Mouse (Mus musculus) midbrain, embryonic 10.5 days (tissue): ENCODE results near the gene Kera. TPM values are rescaled to one million over a fixed set of nuclear protein-coding genes. Genes with fewer than 3 reads are reported as not detected.
A peak's percentile ranks its signal among the peaks of the same experiment; 100 is the strongest.

Source experiments
- DNase-seq: peaks from one replicate; pipeline ENCODE4 v3.0.0-alpha.2; 2017; ENCODE audit warnings: low spot score
- H3K27ac ChIP-seq: fragments of 300-500 bp; sonication (generic); replicated peaks from 2 replicates; pipeline ENCODE4 v1.5.1; 2016; ENCODE audit warnings: mild to moderate bottlenecking
- H3K27me3 ChIP-seq: fragments of 300-500 bp; sonication (generic); 2 replicates; pipeline ENCODE4 v1.6.1; 2016; ENCODE audit warnings: low read depth, mild to moderate bottlenecking; ENCODE audit not compliant: poor library complexity, severe bottlenecking
- H3K36me3 ChIP-seq: fragments of 300-500 bp; sonication (generic); 2 replicates; pipeline ENCODE4 v1.6.1; 2016; ENCODE audit warnings: mild to moderate bottlenecking, moderate library complexity
- H3K4me1 ChIP-seq: fragments of 300-500 bp; sonication (generic); 2 replicates; pipeline ENCODE4 v1.6.1; 2016
- H3K4me3 ChIP-seq: fragments of 300-500 bp; sonication (generic); 2 replicates; pipeline ENCODE4 v1.5.1; 2016; ENCODE audit warnings: mild to moderate bottlenecking, moderate library complexity
- H3K9me3 ChIP-seq: fragments of 300-500 bp; sonication (generic); replicated peaks from 2 replicates; pipeline ENCODE4 v1.6.1; 2016; ENCODE audit warnings: mild to moderate bottlenecking
- WGBS: fragments of 180-500 bp; shearing (Covaris S2); methylation state at CpG from one replicate; pipeline ENCODE4 v1.1.7; 2016; 5-methylcytosine and 5-hydroxymethylcytosine counted together
- polyA plus RNA-seq: library from polyadenylated mRNA; unstranded; fragments of >200 nt; fragmentation: Nextera tagmentation; extraction: Ambion mirVana; gene quantifications from 2 replicates; pipeline ENCODE4 v1.2.1, GENCODE M21; 2016

Kera gene
- polyA plus RNA-seq, result not detected in 2 replicates

GRCm38 (mm10) chr10:97606579-97606978 lies at the start of gene Kera:
Gene Kera, plus strand, starts transcription at chr10:97606879.
- H3K27me3 ChIP-seq, result no peaks in the 10 kb centered on the region
- no peak for DNase-seq
- no peak within 1 kb of the TSS for H3K4me3 ChIP-seq
- H3K4me1 ChIP-seq, result no peaks in the 10 kb centered on the region
- no peaks in the 10 kb centered on the region for H3K36me3 ChIP-seq
- no peaks in the 10 kb centered on the region for H3K9me3 ChIP-seq
- WGBS, result 86% methylated on average over 2 of the region's 2 CpGs
- H3K27ac ChIP-seq, result no peak within 1 kb of the TSS

GRCm38 (mm10) chr10:97564957-97565856 lies 41.5 kb upstream of the Kera start, which contains the start of gene Lum:
Gene Lum, plus strand, starts transcription at chr10:97565128.
- Histone ChIP-seq H3K36me3 (no peaks in the 10 kb centered on the region), H3K4me3 (no peak within 1 kb of the TSS), H3K9me3 (no peaks in the 10 kb centered on the region), H3K4me1 (no peaks in the 10 kb centered on the region), H3K27me3 (no peaks in the 10 kb centered on the region), H3K27ac (no peak within 1 kb of the TSS)
- WGBS, result 64% methylated on average over 10 of the region's 10 CpGs
- peak; percentile 31 for DNase-seq

- H3K9me3 ChIP-seq, result no peaks in the 10 kb centered on the region
These were observed 39.1 kb upstream of the Kera start for GRCm38 (mm10) chr10:97567489-97568135.

GRCm38 (mm10) chr10:97582543-97583231 lies 24.0 kb upstream of the Kera start:
- DNase-seq, result no peak
- H3K4me3 ChIP-seq, result no peak overlapping the region
- 91% methylated on average over 4 of the region's 4 CpGs for WGBS
- no peaks in the 10 kb centered on the region for H3K4me1 ChIP-seq
- H3K9me3 ChIP-seq, result no peaks in the 10 kb centered on the region
- no peaks in the 10 kb centered on the region for H3K27me3 ChIP-seq
- no peaks in the 10 kb centered on the region for H3K36me3 ChIP-seq
- no peak overlapping the region for H3K27ac ChIP-seq

More at GRCm38 (mm10) chr10:97567489-97568135, 39.1 kb upstream of the Kera start:
- H3K27ac ChIP-seq, result no peak overlapping the region
- H3K36me3 ChIP-seq, result no peaks in the 10 kb centered on the region
- H3K4me1 ChIP-seq, result no peaks in the 10 kb centered on the region
- H3K27me3 ChIP-seq, result no peaks in the 10 kb centered on the region
- WGBS, result 62% methylated on average over 8 of the region's 8 CpGs
- no peak overlapping the region for H3K4me3 ChIP-seq
- DNase-seq, result no peak

- Histone ChIP-seq H3K4me3 (no peak overlapping the region), H3K9me3 (no peaks in the 10 kb centered on the region), H3K4me1 (no peaks in the 10 kb centered on the region), H3K27ac (no peak overlapping the region), H3K27me3 (no peaks in the 10 kb centered on the region), H3K36me3 (no peaks in the 10 kb centered on the region)
- no peak for DNase-seq
- WGBS, result 81% methylated on average over 3 of the region's 3 CpGs
These were observed 22.5 kb upstream of the Kera start for GRCm38 (mm10) chr10:97584176-97584575.

- Histone ChIP-seq H3K4me1 (no peaks in the 10 kb centered on the region), H3K36me3 (no peaks in the 10 kb centered on the region), H3K27me3 (no peaks in the 10 kb centered on the region), H3K4me3 (no peak overlapping the region), H3K27ac (no peak overlapping the region), H3K9me3 (no peaks in the 10 kb centered on the region)
- WGBS, result 90% methylated on average over 5 of the region's 5 CpGs
- DNase-seq, result no peak
These were observed 19.5 kb upstream of the Kera start for GRCm38 (mm10) chr10:97587159-97587558.

GRCm38 (mm10) chr10:97589574-97589973 lies 17.1 kb upstream of the Kera start:
- WGBS, result 93% methylated on average over 6 of the region's 6 CpGs
- no peaks in the 10 kb centered on the region for H3K9me3 ChIP-seq
- no peak overlapping the region for H3K27ac ChIP-seq
- no peaks in the 10 kb centered on the region for H3K36me3 ChIP-seq
- no peaks in the 10 kb centered on the region for H3K27me3 ChIP-seq
- no peak for DNase-seq
- H3K4me3 ChIP-seq, result no peak overlapping the region
- no peaks in the 10 kb centered on the region for H3K4me1 ChIP-seq

- Histone ChIP-seq H3K27me3 (no peaks in the 10 kb centered on the region), H3K4me3 (no peak overlapping the region), H3K36me3 (no peaks in the 10 kb centered on the region), H3K27ac (no peak overlapping the region), H3K9me3 (no peaks in the 10 kb centered on the region), H3K4me1 (no peaks in the 10 kb centered on the region)
- WGBS, result 65% methylated on average over 3 of the region's 3 CpGs
- no peak for DNase-seq
These were observed 15.6 kb upstream of the Kera start for GRCm38 (mm10) chr10:97591036-97591435.

GRCm38 (mm10) chr10:97591685-97592084 lies 15.0 kb upstream of the Kera start:
- Histone ChIP-seq H3K36me3 (no peaks in the 10 kb centered on the region), H3K4me3 (no peak overlapping the region), H3K9me3 (no peaks in the 10 kb centered on the region), H3K27me3 (no peaks in the 10 kb centered on the region), H3K4me1 (no peaks in the 10 kb centered on the region), H3K27ac (no peak overlapping the region)
- WGBS, result 75% methylated on average over 3 of the region's 3 CpGs
- no peak for DNase-seq

- Histone ChIP-seq H3K36me3 (no peaks in the 10 kb centered on the region), H3K27me3 (no peaks in the 10 kb centered on the region), H3K27ac (no peak overlapping the region), H3K4me3 (no peak overlapping the region), H3K4me1 (no peaks in the 10 kb centered on the region), H3K9me3 (no peaks in the 10 kb centered on the region)
- 84% methylated on average over 1 of the region's 1 CpGs for WGBS
- no peak for DNase-seq
These were observed 11.0 kb upstream of the Kera start for GRCm38 (mm10) chr10:97595680-97596079.

- H3K36me3 ChIP-seq, result no peaks in the 10 kb centered on the region
- 87% methylated on average over 4 of the region's 4 CpGs for WGBS
These were observed 4.9 kb upstream of the Kera start for GRCm38 (mm10) chr10:97601744-97602143.

GRCm38 (mm10) chr10:97603256-97603655 lies 3.4 kb upstream of the Kera start:
- no peak for DNase-seq
- H3K4me3 ChIP-seq, result no peak overlapping the region
- H3K9me3 ChIP-seq, result no peaks in the 10 kb centered on the region
- no peak overlapping the region for H3K27ac ChIP-seq
- H3K4me1 ChIP-seq, result no peaks in the 10 kb centered on the region
- H3K36me3 ChIP-seq, result no peaks in the 10 kb centered on the region
- H3K27me3 ChIP-seq, result no peaks in the 10 kb centered on the region

More at GRCm38 (mm10) chr10:97601744-97602143, 4.9 kb upstream of the Kera start:
- H3K9me3 ChIP-seq, result no peaks in the 10 kb centered on the region
- DNase-seq, result no peak
- no peaks in the 10 kb centered on the region for H3K27me3 ChIP-seq
- no peak overlapping the region for H3K4me3 ChIP-seq
- no peaks in the 10 kb centered on the region for H3K4me1 ChIP-seq
- H3K27ac ChIP-seq, result no peak overlapping the region
